Mouse (Mus musculus): ENCODE measurements at regions not wholly inside any gene's neighbourhood (a gene's known extent, or its start where the extent isn't known, plus 50 kb on each side); places are given as distances from the start of the nearest gene placed in this dataset.

DNA sequence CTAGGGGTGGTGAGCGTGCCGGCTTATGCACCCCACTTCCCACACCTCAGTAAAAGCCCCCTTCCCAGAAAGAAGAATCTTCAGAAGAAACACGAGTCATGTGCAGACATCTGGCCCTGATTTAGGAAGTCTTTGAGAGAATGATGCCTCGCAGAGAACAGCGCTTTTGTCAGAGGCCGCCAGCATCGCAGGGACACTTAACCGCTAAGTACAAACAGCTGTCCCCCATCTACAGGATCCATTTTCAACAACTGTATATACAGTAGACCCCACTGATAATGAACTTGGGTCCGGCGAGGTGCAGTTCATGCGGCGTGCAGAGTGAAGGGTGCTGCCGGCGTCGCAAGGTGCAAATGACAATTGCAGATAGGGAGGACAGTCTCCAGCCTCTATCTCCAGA lies 85.4 kb upstream of the Rbm19 start:
- whole genome bisulfite sequencing, result 88% methylated on average over 15 of the region's 15 CpGs
- ATAC-seq (ENCODE audit: low FRiP score, low read depth), result no peak
- Histone ChIP-seq H3K4me3 (no peak overlapping the region), H3K36me3 (no peaks in the 10 kb centered on the region), H3K4me2 (replicated peaks) (no peak overlapping the region), H3K9ac (replicated peaks) (no peak overlapping the region), H3K4me1 (0 out of 2 replicates have a peak, but pooled peaks cover 5% of the 10 kb centered on the region), H3K9me3 (no peaks in the 10 kb centered on the region), H3K27me3 (peaks cover 6% of the 10 kb centered on the region; the same call in 1 of the 2 replicates), H3K27ac (replicated peaks) (no peak overlapping the region)

DNA sequence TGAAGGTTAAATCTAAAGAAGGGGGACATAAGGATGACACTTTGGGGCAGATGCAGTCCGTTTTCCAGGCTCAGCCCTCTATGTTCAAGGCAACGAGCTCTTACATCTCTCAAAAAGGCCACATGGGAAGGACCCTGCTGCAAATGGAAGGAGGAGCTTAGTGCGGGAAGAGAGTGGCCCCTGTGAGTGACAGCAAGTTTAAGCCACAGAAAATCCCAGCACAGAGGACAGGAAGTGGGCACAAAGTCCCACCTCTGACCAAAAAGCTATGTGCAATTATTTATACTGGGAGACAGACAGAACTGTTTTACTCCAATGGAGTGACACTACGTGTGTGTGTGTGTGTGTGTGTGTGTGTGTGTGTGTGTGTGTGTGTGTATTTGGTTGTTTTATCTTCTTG lies 84.7 kb upstream of the Rbm19 start:
- Histone ChIP-seq H3K4me2 (replicated peaks) (no peak overlapping the region), H3K27me3 (peaks cover 6% of the 10 kb centered on the region; the same call in 1 of the 2 replicates), H3K4me3 (no peak overlapping the region), H3K27ac (replicated peaks) (no peak overlapping the region), H3K9me3 (no peaks in the 10 kb centered on the region), H3K4me1 (0 out of 2 replicates have a peak, but pooled peaks cover 5% of the 10 kb centered on the region), H3K36me3 (no peaks in the 10 kb centered on the region), H3K9ac (replicated peaks) (no peak overlapping the region)
- WGBS, result 78% methylated on average over 4 of the region's 4 CpGs
- no peak for ATAC-seq (ENCODE audit: low FRiP score, low read depth)

DNA sequence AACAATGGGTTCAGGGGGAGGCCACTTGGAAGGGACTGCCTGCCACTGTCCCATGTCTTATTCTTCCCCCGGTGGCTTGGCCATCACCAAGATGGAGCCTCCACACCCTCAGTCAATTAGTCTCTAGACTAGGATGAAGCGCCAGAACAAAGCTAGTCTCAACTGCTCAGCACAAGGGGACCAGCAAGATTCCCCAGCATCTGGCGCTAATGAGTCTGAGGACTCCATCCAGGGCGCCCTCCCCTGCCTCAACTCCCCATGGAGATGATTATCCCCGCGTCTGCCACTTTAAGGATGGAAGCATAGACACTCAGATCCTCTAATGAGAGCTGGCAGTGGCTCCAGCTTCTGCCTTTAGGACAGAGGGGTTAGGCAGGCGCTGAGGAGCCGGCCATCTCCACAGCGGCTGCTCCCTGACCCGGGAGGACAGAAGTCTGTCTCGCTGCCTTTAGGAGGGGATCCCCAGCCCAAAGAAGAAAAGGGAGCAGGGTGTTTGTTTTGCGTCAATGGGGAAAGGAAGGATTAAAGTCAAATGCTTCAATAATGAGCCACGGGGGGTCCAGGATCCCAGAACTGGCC lies 81.7 kb upstream of the Rbm19 start:
- H3K27ac ChIP-seq (replicated peaks), result no peak overlapping the region
- peaks cover 6% of the 10 kb centered on the region; the same call in 1 of the 2 replicates for H3K27me3 ChIP-seq
- H3K36me3 ChIP-seq, result no peaks in the 10 kb centered on the region
- H3K4me1 ChIP-seq, result 0 out of 2 replicates have a peak, but pooled peaks cover 5% of the 10 kb centered on the region
- 3% methylated on average over 13 of the region's 13 CpGs for WGBS
- H3K9ac ChIP-seq (replicated peaks), result no peak overlapping the region
- ATAC-seq (ENCODE audit: low FRiP score, low read depth), result no peak
- no peak overlapping the region for H3K4me3 ChIP-seq
- H3K9me3 ChIP-seq, result no peaks in the 10 kb centered on the region
- H3K4me2 ChIP-seq (replicated peaks), result no peak overlapping the region

DNA sequence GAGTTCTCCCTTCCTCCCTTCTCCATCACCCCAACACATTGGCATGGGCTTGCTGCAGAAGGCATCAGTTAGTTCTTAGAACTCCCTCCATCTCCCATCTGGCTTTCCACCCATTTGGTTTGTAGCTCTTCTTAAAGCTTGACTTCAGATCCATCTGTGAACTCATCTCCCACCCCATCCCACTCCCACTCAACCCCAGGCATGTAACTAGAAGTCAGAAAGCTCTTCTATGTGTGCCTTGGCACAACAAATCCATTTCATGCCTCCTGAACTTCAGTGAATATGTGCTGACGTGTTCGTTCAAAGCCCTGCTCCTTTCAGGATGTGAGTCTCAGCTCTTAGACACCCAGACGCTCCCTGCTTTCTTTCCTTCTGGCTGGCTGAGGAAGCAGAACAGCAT lies 81.0 kb upstream of the Rbm19 start:
- H3K36me3 ChIP-seq, result no peaks in the 10 kb centered on the region
- no peak overlapping the region for H3K4me2 ChIP-seq (replicated peaks)
- H3K27me3 ChIP-seq, result peaks cover 6% of the 10 kb centered on the region; the same call in 1 of the 2 replicates
- no peak overlapping the region for H3K9ac ChIP-seq (replicated peaks)
- no peak overlapping the region for H3K27ac ChIP-seq (replicated peaks)
- no peaks in the 10 kb centered on the region for H3K9me3 ChIP-seq
- H3K4me1 ChIP-seq, result 0 out of 2 replicates have a peak, but pooled peaks cover 5% of the 10 kb centered on the region
- 75% methylated on average over 3 of the region's 3 CpGs for WGBS
- no peak overlapping the region for H3K4me3 ChIP-seq
- ATAC-seq (ENCODE audit: low FRiP score, low read depth), result no peak

DNA sequence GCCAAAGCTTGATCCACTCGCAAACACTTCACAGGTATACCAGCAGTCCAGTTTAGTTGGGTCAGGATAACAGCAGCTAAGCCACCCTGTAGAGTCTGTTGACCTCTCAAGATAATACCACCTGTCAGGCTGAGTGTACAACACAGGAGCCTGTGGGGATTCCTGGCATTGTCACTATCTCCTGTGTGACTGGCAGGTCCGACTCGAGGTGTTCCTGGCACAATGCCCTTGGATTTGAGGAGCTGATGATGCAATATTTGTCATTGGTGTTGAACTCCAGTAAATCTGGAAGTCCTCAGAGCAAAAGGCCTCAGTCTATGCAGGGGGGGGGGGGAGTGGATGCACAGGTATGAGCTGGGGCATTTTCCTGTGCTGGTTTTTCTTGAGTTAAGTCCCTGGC lies 78.5 kb upstream of the Rbm19 start:
- 0 out of 2 replicates have a peak, but pooled peaks cover 5% of the 10 kb centered on the region for H3K4me1 ChIP-seq
- H3K4me3 ChIP-seq, result no peak overlapping the region
- H3K36me3 ChIP-seq, result no peaks in the 10 kb centered on the region
- no peak overlapping the region for H3K4me2 ChIP-seq (replicated peaks)
- ATAC-seq (ENCODE audit: low FRiP score, low read depth), result no peak
- peaks cover 6% of the 10 kb centered on the region; the same call in 1 of the 2 replicates for H3K27me3 ChIP-seq
- H3K9me3 ChIP-seq, result 0 out of 2 replicates have a peak, but pooled peaks cover 5% of the 10 kb centered on the region
- H3K27ac ChIP-seq (replicated peaks), result no peak overlapping the region
- H3K9ac ChIP-seq (replicated peaks), result no peak overlapping the region
- 92% methylated on average over 3 of the region's 3 CpGs for WGBS

DNA sequence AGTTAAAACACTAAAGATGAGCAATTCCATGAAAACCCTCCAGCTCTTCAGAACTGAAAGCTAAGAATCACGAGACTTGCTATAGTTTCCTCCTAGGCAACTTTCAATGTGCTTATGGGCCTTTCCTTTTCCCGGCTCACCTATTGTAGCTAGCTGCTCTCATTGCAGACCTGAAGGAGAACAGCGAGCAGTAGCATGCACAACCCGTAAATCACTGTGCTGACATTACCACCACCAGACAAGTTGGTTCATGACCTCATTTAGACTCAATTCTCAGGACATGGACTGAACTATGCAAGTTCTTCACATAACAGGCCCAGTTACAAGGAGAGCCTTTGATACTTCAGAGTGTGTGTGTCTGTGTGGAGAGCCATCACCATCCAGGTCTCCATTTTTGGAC lies 72.5 kb upstream of the Rbm19 start:
- Histone ChIP-seq H3K4me2 (replicated peaks) (no peak overlapping the region), H3K27ac (replicated peaks) (no peak overlapping the region), H3K4me1 (no peaks in the 10 kb centered on the region), H3K27me3 (no peaks in the 10 kb centered on the region), H3K9ac (replicated peaks) (no peak overlapping the region), H3K4me3 (no peak overlapping the region), H3K36me3 (no peaks in the 10 kb centered on the region), H3K9me3 (0 out of 2 replicates have a peak, but pooled peaks cover 5% of the 10 kb centered on the region)
- no peak for ATAC-seq (ENCODE audit: low FRiP score, low read depth)
- WGBS, result 86% methylated on average over 4 of the region's 4 CpGs

DNA sequence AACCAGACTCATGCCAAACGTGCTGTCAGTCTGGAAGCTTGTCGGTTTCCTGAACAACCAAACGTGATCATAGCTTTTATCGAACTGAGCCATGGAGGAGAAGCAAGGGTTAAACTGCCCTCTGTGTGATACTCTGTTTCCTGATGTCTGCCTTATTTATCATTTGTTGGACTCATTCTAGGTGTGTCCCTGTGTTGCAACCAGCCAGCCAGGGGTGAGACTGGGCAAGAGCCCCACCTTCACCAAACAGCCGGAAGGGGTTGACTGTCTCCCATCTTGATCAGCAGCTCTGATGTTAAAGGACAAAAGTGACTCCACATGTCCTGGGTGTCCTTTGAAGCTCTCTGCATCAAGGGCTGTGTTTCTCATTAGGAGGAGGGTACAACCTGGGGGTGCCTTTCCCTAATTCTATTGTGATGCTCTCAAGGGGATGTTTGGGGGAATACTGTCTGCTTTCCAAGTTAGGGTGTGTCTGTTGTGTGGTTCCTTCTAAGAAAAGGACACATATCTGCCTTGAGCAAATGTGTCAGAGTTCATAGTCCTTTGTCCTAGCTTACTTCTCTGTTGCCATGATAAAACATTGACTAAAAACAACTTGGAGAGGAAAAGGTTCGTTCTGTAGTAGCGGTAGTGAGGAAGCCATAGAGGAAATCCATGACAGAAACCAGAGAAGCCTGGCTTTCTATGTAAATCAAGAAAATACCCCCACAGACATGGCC lies 67.0 kb upstream of the Rbm19 start:
- no peak overlapping the region for H3K4me3 ChIP-seq
- ATAC-seq (ENCODE audit: low FRiP score, low read depth), result no peak
- no peak overlapping the region for H3K27ac ChIP-seq (replicated peaks)
- peaks cover 7% of the 10 kb centered on the region; the same call in 1 of the 2 replicates for H3K4me1 ChIP-seq
- H3K9me3 ChIP-seq, result no peaks in the 10 kb centered on the region
- 90% methylated on average over 7 of the region's 7 CpGs for WGBS
- H3K9ac ChIP-seq (replicated peaks), result no peak overlapping the region
- H3K27me3 ChIP-seq, result no peaks in the 10 kb centered on the region
- no peak overlapping the region for H3K4me2 ChIP-seq (replicated peaks)
- no peaks in the 10 kb centered on the region for H3K36me3 ChIP-seq

DNA sequence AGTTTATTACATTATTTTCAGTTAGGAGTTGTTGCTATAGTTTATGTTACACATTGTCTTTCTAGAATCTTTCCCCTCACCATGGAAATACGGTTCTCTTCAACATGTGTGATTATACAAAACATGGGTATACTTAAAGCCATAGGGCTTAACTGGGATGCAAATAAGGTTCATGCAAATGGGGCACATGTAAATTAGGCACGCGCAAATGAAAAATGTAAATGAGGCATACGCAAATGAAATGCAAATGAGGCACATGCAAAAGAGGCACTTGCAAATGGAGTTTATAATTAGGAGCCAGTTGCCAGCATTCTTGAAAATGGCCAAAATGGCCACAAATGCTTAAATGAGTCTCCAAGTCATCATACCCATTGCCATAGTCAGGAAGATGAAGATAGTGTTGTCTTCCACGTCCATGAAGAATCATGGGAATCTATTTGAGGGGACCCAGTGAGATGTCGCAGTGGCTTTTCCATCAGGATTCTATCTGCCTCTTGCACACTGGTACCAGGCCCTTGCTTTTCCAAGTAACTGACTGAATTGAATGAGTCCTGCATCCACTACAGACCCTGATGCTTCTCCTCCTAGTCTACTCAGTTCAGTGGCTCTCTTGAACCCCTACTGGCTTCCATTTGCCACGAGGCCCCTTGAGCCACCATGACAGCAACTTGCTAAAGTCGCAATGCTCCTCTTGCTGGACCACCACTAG lies 65.4 kb upstream of the Rbm19 start:
- Histone ChIP-seq H3K9me3 (no peaks in the 10 kb centered on the region), H3K36me3 (no peaks in the 10 kb centered on the region), H3K4me2 (replicated peaks) (no peak overlapping the region), H3K27ac (replicated peaks) (no peak overlapping the region), H3K9ac (replicated peaks) (no peak overlapping the region), H3K27me3 (no peaks in the 10 kb centered on the region), H3K4me1 (peaks cover 7% of the 10 kb centered on the region; the same call in 1 of the 2 replicates), H3K4me3 (no peak overlapping the region)
- ATAC-seq (ENCODE audit: low FRiP score, low read depth), result no peak
- 76% methylated on average over 8 of the region's 8 CpGs for WGBS

DNA sequence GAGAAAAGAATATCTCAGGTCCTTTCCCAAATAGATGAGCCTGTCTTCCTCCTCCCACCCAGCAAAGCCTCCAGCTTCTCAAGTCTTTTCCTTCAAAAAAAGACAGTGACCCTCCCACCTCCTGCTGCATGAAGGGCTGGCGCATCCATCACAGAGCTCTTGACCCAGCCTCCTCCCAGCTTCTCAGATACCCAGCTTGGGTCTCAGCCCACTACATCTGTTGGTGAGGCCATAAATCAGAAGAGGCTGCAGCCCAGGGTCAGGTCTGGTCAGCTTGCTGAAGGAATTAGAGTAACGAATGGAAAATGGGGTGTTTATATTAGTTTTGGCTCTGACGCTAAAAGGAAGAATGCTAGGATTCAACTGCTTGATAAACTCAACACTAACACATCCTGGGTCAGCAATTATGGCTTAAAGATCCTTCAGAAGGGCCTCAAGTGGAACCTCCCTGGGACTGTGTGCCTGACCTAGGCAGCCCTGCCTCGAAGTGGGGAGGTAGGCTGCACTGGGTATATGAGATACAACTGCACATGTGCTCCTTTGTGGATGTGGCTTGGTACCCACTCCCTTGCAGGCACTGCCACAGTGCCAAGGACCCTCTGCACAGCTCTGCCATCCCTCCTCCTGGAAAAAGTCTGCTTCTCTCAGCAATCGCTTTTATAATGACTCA lies 61.6 kb upstream of the Rbm19 start:
- H3K27me3 ChIP-seq, result no peaks in the 10 kb centered on the region
- H3K4me2 ChIP-seq (replicated peaks), result no peak overlapping the region
- H3K36me3 ChIP-seq, result no peaks in the 10 kb centered on the region
- H3K9ac ChIP-seq (replicated peaks), result no peak overlapping the region
- no peak for ATAC-seq (ENCODE audit: low FRiP score, low read depth)
- no peaks in the 10 kb centered on the region for H3K9me3 ChIP-seq
- H3K4me1 ChIP-seq, result peaks cover 7% of the 10 kb centered on the region; the same call in 1 of the 2 replicates
- WGBS, result 92% methylated on average over 5 of the region's 5 CpGs
- no peak overlapping the region for H3K27ac ChIP-seq (replicated peaks)
- H3K4me3 ChIP-seq, result no peak overlapping the region
